Mouse (Mus musculus): Measurements from ENCODE around the gene Gm10413.
"Not testable (repeated sequence)": the region's sequence is repeated elsewhere in the genome, so short reads cannot be mapped to it uniquely, and the experiment has no call there.

Gene Gm10413

DNA sequence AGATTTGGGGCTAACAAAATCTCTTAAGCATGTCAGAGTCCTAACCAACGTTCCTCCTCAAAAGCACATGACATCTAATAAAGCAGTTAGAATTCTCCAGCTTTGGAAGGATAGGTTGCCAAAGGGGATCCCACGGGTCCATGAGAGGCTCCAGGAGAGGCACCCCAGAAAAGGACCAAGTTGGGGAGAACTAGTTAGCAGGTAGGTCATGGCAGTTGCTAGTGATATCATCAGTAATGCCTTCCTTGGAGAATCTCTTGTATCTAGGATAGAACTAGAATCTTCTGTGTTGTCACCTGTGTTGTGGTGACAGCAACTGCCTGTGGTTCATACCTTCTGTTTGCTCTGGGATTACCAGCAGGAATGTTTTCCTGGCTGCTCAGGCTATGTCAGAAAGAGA is at the start of gene Gm10413:
Gene Gm10413, plus strand, starts transcription at position 301 of the 400 bp plus-strand sequence.
- not testable (repeated sequence) for DNase-seq (ENCODE audit: low read depth)

DNA sequence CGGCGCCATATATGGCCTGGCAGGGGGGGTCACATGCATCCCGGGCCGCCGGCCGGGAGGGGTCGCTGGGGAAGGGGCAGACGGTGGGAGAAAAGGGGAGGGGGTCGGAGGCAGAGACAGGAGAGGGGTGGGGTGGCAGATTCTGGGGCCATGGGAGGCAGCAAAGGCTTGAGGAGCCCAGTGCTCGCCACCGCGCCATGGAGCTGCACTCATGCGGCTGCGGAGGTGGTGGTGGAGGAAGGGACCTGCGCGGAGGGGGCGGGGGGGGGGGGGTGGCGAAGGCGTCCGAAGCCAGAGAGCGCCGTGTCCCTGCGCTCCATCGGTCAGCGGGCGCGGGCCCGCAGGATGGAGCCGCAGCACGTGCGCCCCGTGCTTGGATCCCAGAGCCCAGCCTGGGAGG is 17.4 kb downstream of the Gm10413 start, which contains the start of gene Gm10409:
Gene Gm10409, plus strand, starts transcription at position 301 of the 400 bp plus-strand sequence.
- not testable (repeated sequence) for DNase-seq (ENCODE audit: low read depth)

DNA sequence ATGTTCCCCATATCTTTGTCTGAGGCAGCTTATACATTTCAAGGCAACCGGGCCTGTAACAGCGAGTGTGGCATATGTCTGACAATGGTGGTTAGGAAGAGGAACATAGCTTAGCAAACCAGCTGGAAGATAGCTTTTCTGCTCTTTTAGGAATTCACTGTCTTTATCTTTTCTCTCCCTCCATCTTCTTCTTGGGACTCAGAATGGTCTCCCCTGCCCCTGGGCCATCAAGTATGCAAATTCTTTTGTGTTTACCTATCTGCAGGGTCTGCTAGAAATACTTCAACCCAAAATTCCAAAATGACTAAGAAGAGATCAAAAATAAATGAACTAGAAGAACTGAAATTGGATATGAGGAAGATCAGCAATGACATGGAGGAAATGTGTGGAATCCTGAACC is 32.9 kb downstream of the Gm10413 start, which contains the start of gene Gm3005:
Gene Gm3005, plus strand, starts transcription at position 301 of the 400 bp plus-strand sequence.
- DNase-seq (ENCODE audit: low read depth): not testable (repeated sequence)

DNA sequence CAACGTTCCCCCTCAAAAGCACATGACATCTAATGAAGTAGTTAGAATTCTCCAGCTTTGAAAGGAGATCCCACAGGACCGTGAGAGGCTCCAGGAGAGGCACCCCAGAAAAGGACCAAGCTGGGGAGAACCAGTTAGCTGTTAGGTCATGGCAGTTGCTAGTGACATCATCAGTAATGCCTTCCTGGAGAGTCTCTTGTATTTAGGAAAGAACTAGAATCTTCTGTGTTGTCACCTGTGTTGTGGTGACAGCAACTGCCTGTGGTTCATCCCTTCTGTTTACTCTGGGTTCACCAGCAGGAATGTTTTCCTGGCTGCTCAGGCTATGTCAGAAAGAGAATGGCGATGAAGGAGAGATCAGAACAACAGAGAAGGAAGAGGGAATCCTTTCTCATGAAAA is 54.2 kb downstream of the Gm10413 start, which contains the start of gene Gm10408:
Gene Gm10408, plus strand, starts transcription at position 301 of the 400 bp plus-strand sequence.
- not testable (repeated sequence) for DNase-seq (ENCODE audit: low read depth)

Data from 416B (cell line).